Mouse (Mus musculus) spleen, adult 18-20 months (tissue): ENCODE results near the gene Dcaf12l2.

Experiments
- DNase-seq, 2 experiments: peaks; one replicate each; pipeline ENCODE4 v3.0.0; 2022; ENCODE audit warnings: mixed read lengths in 2 of 2

The Dcaf12l2 gene

GRCm38 (mm10) chrX:44367646-44368521, at the start of gene Dcaf12l2:
Dcaf12l2 (minus strand) TSS chrX:44368342.
- no peak for DNase-seq

GRCm38 (mm10) chrX:44367280-44367645, 879 bp downstream of the Dcaf12l2 start:
- no peak for DNase-seq
